Mouse (Mus musculus): ENCODE measurements around the gene Ipcef1. TPM values are rescaled to one million over a fixed set of nuclear protein-coding genes. Genes with fewer than 3 reads are reported as not detected.

The Ipcef1 gene
- total and polyA plus RNA-seq, 2 experiments from 2014 or later, result 0.11 TPM; not detected in 1

GRCm38 (mm10) chr10:6930889-6931288 lies 121.4 kb downstream of the Ipcef1 start:
- 47% methylated on average over 2 of the region's 2 CpGs for WGBS

GRCm38 (mm10) chr10:6930398-6930797 lies 121.9 kb downstream of the Ipcef1 start:
- WGBS, result 53% methylated on average over 1 of the region's 1 CpGs
- no peaks in the 10 kb centered on the region for H3K4me1 ChIP-seq (ENCODE audit: control insufficient read depth, insufficient read depth)
- DNase-seq (ENCODE audit: low spot score), result no peak
- no peaks in the 10 kb centered on the region for H3K27me3 ChIP-seq (ENCODE audit: control insufficient read depth, insufficient read depth, low read length)
- no peak overlapping the region for H3K9ac ChIP-seq (replicated peaks; ENCODE audit: low read depth, low read length)
- no peak overlapping the region for H3K4me2 ChIP-seq (ENCODE audit: low read depth, low read length)
- no peaks in the 10 kb centered on the region for H3K9me3 ChIP-seq (replicated peaks; ENCODE audit: control insufficient read depth, low read length)
- H3K4me3 ChIP-seq (ENCODE audit: low read depth, low read length), result no peak overlapping the region
- ATAC-seq (ENCODE audit: insufficient read depth, low read depth), result no peak
- no peaks in the 10 kb centered on the region for H3K36me3 ChIP-seq (replicated peaks; ENCODE audit: control insufficient read depth, insufficient read depth, low read length)
- H3K27ac ChIP-seq (ENCODE audit: low read depth), result no peak overlapping the region
- TF ChIP-seq CTCF (IDR thresholded peaks at IDR 0.05; ENCODE audit: low read depth) (no peak), EP300 (IDR thresholded peaks at IDR 0.05; ENCODE audit: low read depth) (no peak)

More at GRCm38 (mm10) chr10:6930889-6931288, 121.4 kb downstream of the Ipcef1 start:
- Histone ChIP-seq H3K4me3 (ENCODE audit: low read depth, low read length) (no peak overlapping the region), H3K4me1 (ENCODE audit: control insufficient read depth, insufficient read depth) (no peaks in the 10 kb centered on the region), H3K9me3 (replicated peaks; ENCODE audit: control insufficient read depth, low read length) (no peaks in the 10 kb centered on the region), H3K27ac (ENCODE audit: low read depth) (no peak overlapping the region), H3K27me3 (ENCODE audit: control insufficient read depth, insufficient read depth, low read length) (no peaks in the 10 kb centered on the region), H3K9ac (replicated peaks; ENCODE audit: low read depth, low read length) (no peak overlapping the region), H3K4me2 (ENCODE audit: low read depth, low read length) (no peak overlapping the region), H3K36me3 (replicated peaks; ENCODE audit: control insufficient read depth, insufficient read depth, low read length) (no peaks in the 10 kb centered on the region)
- ATAC-seq (ENCODE audit: insufficient read depth, low read depth) (no peak), DNase-seq (ENCODE audit: low spot score) (no peak)
- TF ChIP-seq EP300 (IDR thresholded peaks at IDR 0.05; ENCODE audit: low read depth), result no peak
- TF ChIP-seq CTCF (IDR thresholded peaks at IDR 0.05; ENCODE audit: low read depth), result no peak

DNA sequence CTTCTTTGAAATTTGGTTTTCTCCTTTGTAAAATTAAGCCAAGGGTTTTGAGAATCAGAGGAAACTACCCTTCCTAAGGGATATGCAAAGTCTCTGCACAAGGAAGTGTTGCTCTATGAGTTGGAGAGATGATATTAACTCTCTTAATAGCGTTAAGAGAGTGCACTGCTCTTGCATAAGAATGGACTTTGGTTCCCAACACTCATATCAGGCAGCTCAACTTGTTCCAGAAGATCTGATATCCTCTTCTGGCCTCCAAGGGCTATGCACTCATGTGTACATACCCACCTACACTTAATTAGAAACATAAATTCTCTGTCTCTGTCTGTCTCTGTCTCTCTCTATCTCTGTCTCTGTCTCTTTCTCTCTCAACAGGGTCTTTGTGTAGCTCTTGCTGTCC lies 123.4 kb downstream of the Ipcef1 start:
- no peak overlapping the region for H3K27ac ChIP-seq (ENCODE audit: low read depth)
- no peaks in the 10 kb centered on the region for H3K9me3 ChIP-seq (replicated peaks; ENCODE audit: control insufficient read depth, low read length)
- WGBS, result 27% methylated on average over 1 of the region's 1 CpGs
- no peak overlapping the region for H3K4me2 ChIP-seq (ENCODE audit: low read depth, low read length)
- ATAC-seq (ENCODE audit: insufficient read depth, low read depth) (no peak), DNase-seq (ENCODE audit: low spot score) (no peak)
- no peak overlapping the region for H3K9ac ChIP-seq (replicated peaks; ENCODE audit: low read depth, low read length)
- TF ChIP-seq CTCF (IDR thresholded peaks at IDR 0.05; ENCODE audit: low read depth), result no peak
- TF ChIP-seq EP300 (IDR thresholded peaks at IDR 0.05; ENCODE audit: low read depth), result no peak
- no peak overlapping the region for H3K4me3 ChIP-seq (ENCODE audit: low read depth, low read length)
- H3K36me3 ChIP-seq (replicated peaks; ENCODE audit: control insufficient read depth, insufficient read depth, low read length), result no peaks in the 10 kb centered on the region
- no peaks in the 10 kb centered on the region for H3K27me3 ChIP-seq (ENCODE audit: control insufficient read depth, insufficient read depth, low read length)
- no peaks in the 10 kb centered on the region for H3K4me1 ChIP-seq (ENCODE audit: control insufficient read depth, insufficient read depth)

DNA sequence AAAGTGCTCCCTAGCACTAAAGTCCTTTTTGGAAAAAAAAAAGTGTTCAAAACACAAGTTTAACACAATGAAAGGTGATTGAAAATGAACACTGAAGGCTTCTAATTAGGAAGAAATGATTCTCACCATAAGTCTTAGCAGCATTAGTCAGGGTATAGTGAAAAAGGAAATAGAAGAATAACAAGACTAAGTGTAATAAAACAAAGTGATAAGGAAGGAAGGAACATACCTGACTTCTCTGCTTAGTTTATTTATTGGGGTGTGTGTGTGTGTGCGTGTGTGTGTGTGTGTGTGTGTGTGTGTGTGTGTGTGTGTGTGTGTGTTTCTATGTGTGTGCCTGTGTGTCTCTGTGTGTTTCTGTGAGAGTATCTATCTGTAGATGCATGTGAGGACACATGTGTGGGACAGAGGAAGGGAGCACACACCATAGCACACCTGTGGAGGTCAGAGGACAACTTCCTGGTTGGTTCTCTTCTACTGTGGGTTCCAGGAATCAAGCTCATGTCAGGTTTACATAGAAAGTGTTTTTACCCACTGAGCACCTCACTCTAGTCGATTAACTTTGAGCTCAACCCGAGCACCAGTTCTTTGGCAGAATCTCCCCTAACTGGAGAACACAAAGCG lies 124.6 kb downstream of the Ipcef1 start:
- Histone ChIP-seq H3K36me3 (replicated peaks; ENCODE audit: control insufficient read depth, insufficient read depth, low read length) (no peaks in the 10 kb centered on the region), H3K4me2 (ENCODE audit: low read depth, low read length) (no peak overlapping the region), H3K27me3 (ENCODE audit: control insufficient read depth, insufficient read depth, low read length) (no peaks in the 10 kb centered on the region), H3K27ac (ENCODE audit: low read depth) (no peak overlapping the region), H3K9ac (replicated peaks; ENCODE audit: low read depth, low read length) (no peak overlapping the region), H3K4me1 (ENCODE audit: control insufficient read depth, insufficient read depth) (no peaks in the 10 kb centered on the region), H3K9me3 (replicated peaks; ENCODE audit: control insufficient read depth, low read length) (no peaks in the 10 kb centered on the region), H3K4me3 (ENCODE audit: low read depth, low read length) (no peak overlapping the region)
- DNase-seq (ENCODE audit: low spot score) (no peak), ATAC-seq (ENCODE audit: insufficient read depth, low read depth) (no peak)
- WGBS, result 69% methylated on average over 4 of the region's 4 CpGs
- TF ChIP-seq EP300 (IDR thresholded peaks at IDR 0.05; ENCODE audit: low read depth) (no peak), CTCF (IDR thresholded peaks at IDR 0.05; ENCODE audit: low read depth) (no peak)

- Histone ChIP-seq H3K9ac (replicated peaks; ENCODE audit: low read depth, low read length) (no peak overlapping the region), H3K27me3 (ENCODE audit: control insufficient read depth, insufficient read depth, low read length) (no peaks in the 10 kb centered on the region), H3K9me3 (replicated peaks; ENCODE audit: control insufficient read depth, low read length) (no peaks in the 10 kb centered on the region), H3K36me3 (replicated peaks; ENCODE audit: control insufficient read depth, insufficient read depth, low read length) (no peaks in the 10 kb centered on the region), H3K4me2 (ENCODE audit: low read depth, low read length) (no peak overlapping the region), H3K4me3 (ENCODE audit: low read depth, low read length) (no peak overlapping the region), H3K4me1 (ENCODE audit: control insufficient read depth, insufficient read depth) (no peaks in the 10 kb centered on the region), H3K27ac (ENCODE audit: low read depth) (no peak overlapping the region)
- TF ChIP-seq EP300 (IDR thresholded peaks at IDR 0.05; ENCODE audit: low read depth) (no peak), CTCF (IDR thresholded peaks at IDR 0.05; ENCODE audit: low read depth) (no peak)
- ATAC-seq (ENCODE audit: insufficient read depth, low read depth), result no peak
- WGBS, result 75% methylated on average over 2 of the region's 2 CpGs
- no peak for DNase-seq (ENCODE audit: low spot score)
These were observed 125.6 kb downstream of the Ipcef1 start for GRCm38 (mm10) chr10:6926724-6927123.
